Mouse (Mus musculus): ENCODE measurements around the gene Ccdc51.

GRCm38 (mm10) chr9:109118106-109118505, 35.8 kb downstream of the Ccdc51 start:
- TF ChIP-seq CTCF (IDR thresholded peaks at IDR 0.05; ENCODE audit: low read depth, low read length), result no peak
- no peak for TF ChIP-seq EP300 (IDR thresholded peaks at IDR 0.05; ENCODE audit: insufficient read depth, low read depth, low read length)

All from ES-Bruce4 (cell line).